ENCODE assay signal across 30 mouse cellular contexts in the genomic region with DNA sequence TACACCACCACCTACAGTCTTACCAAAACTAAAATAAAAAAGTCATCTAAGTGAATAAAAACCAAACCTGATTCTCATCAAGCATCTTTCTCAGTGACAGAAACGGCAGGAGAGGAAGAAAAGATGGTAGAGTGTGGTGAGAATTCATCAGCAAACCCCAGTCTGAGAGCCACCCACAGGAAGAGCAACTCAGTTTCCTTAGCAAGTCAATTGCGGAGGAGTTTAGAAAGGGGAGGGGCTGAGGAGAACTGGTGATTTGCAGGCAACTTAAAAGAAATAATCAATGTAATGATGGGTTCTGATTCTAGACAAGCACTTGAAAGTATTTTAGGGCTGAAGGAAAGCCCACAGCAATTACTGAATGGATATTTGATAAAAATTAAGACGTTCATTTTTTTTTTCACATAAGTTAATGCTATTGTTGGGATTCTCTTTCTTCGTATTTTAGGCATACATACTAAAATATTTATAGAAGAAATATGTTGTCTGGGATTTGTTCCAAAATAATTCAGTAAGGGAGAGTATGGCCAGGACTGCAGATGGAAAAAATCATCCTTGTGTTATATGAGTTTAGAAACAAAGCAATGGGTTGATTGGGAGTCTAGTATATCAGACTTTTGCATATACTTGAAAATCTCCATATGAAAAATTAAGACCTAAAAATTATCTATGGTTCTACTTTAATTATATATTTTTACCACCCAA. TPM values are rescaled to one million over a fixed set of nuclear protein-coding genes. Genes with fewer than 3 reads are reported as not detected.
DNase-seq lines count a peak whose midpoint lies in the region; ATAC-seq and TF ChIP-seq lines count a peak whose summit lies in the region.
"Had no signal": no experiment of that assay in that cellular context is flagged by ENCODE, and none has a peak within 500 bp of the region (broad histone marks: within the 10 kb centered on the region; RNA-seq: fewer than 3 reads in every experiment).

No protein-coding gene starts in this region.

- no peaks in the 10 kb centered on the region for H3K27me3 ChIP-seq in kidney, embryonic 16.5 days (ENCODE audit: insufficient read depth, low read length)
- H3K27me3 ChIP-seq in stomach, embryonic 14.5 days (ENCODE audit: control insufficient read depth, insufficient read depth, low read length) = no peaks in the 10 kb centered on the region
- H3K27me3 ChIP-seq in stomach, postnatal 0 days (ENCODE audit: control insufficient read depth, insufficient read depth, low read length) = no peaks in the 10 kb centered on the region
- H3K27me3 ChIP-seq: forebrain, embryonic 15.5 days; heart, embryonic 13.5 days; hindbrain, embryonic 13.5 days; liver, embryonic 15.5 days; megakaryocyte, embryonic 14.5 days; midbrain, embryonic 13.5 days had no signal

- H3K27ac ChIP-seq in kidney, embryonic 16.5 days (ENCODE audit: low read length) = peak overlapping the region; percentile 40; the same call in 1 of the 2 replicates
- peak overlapping the region; percentile 52; the same call in 1 of the 2 replicates for H3K27ac ChIP-seq in stomach, embryonic 14.5 days (ENCODE audit: low read length)
- no peak overlapping the region for H3K27ac ChIP-seq in stomach, postnatal 0 days (replicated peaks)
- H3K27ac ChIP-seq in embryonic fibroblast, embryonic 13.5 days (ENCODE audit: insufficient read depth, low read length) = peak overlapping the region; percentile 60
- H3K27ac ChIP-seq: forebrain, embryonic 15.5 days; heart, adult 2 months; hindbrain, embryonic 13.5 days; liver, embryonic 15.5 days; midbrain, embryonic 13.5 days had no signal

- WGBS in kidney, embryonic 16.5 days = 57% methylated on average over 4 of the region's 4 CpGs
- WGBS in stomach, embryonic 14.5 days = 36% methylated on average over 4 of the region's 4 CpGs
- 35% methylated on average over 4 of the region's 4 CpGs for WGBS in stomach, postnatal 0 days

- peaks cover 6% of the 10 kb centered on the region for H3K9me3 ChIP-seq in kidney, embryonic 16.5 days (ENCODE audit: low read length)
- 0 out of 2 replicates have a peak, but pooled peaks cover 6% of the 10 kb centered on the region for H3K9me3 ChIP-seq in stomach, embryonic 14.5 days (ENCODE audit: control insufficient read depth, low read depth, low read length)
- no peaks in the 10 kb centered on the region for H3K9me3 ChIP-seq in stomach, postnatal 0 days (ENCODE audit: control insufficient read depth, low read length)
- H3K9me3 ChIP-seq: forebrain, embryonic 15.5 days; hindbrain, embryonic 13.5 days; liver, embryonic 15.5 days; midbrain, embryonic 13.5 days had no signal

- 0 out of 2 replicates have a peak, but pooled peaks cover 3% of the 10 kb centered on the region for H3K4me1 ChIP-seq in kidney, embryonic 16.5 days (ENCODE audit: insufficient read depth, low read length)
- H3K4me1 ChIP-seq in stomach, embryonic 14.5 days (ENCODE audit: control insufficient read depth, insufficient read depth, low read length) = peaks cover 4% of the 10 kb centered on the region; the same call in 1 of the 2 replicates
- H3K4me1 ChIP-seq in stomach, postnatal 0 days (replicated peaks; ENCODE audit: control insufficient read depth, insufficient read depth) = no peaks in the 10 kb centered on the region
- peaks cover 6% of the 10 kb centered on the region; the same call in 1 of the 2 replicates for H3K4me1 ChIP-seq in embryonic fibroblast, embryonic 13.5 days (ENCODE audit: control insufficient read depth, insufficient read depth, low read length)
- H3K4me1 ChIP-seq: forebrain, embryonic 15.5 days; hindbrain, embryonic 13.5 days; liver, embryonic 15.5 days; megakaryocyte, embryonic 14.5 days; midbrain, embryonic 13.5 days had no signal

- no peak for TF ChIP-seq POLR2A in embryonic fibroblast, embryonic 13.5 days (IDR thresholded peaks at IDR 0.05; ENCODE audit: low read depth, low read length)

- H3K9ac ChIP-seq in kidney, embryonic 16.5 days (replicated peaks; ENCODE audit: low read length) = no peak overlapping the region
- H3K9ac ChIP-seq in stomach, embryonic 14.5 days (replicated peaks; ENCODE audit: low read depth, low read length) = no peak overlapping the region
- H3K9ac ChIP-seq in stomach, postnatal 0 days (ENCODE audit: low read length) = no peak overlapping the region
- H3K9ac ChIP-seq: forebrain, embryonic 15.5 days; heart, embryonic 13.5 days; hindbrain, embryonic 13.5 days; liver, embryonic 15.5 days; midbrain, embryonic 13.5 days had no signal

- no peak overlapping the region for H3K4me2 ChIP-seq in kidney, embryonic 16.5 days (replicated peaks; ENCODE audit: low read depth, low read length)
- no peak overlapping the region for H3K4me2 ChIP-seq in stomach, embryonic 14.5 days (replicated peaks; ENCODE audit: low read depth, low read length)
- H3K4me2 ChIP-seq in stomach, postnatal 0 days (replicated peaks; ENCODE audit: low read depth) = no peak overlapping the region
- H3K4me2 ChIP-seq: forebrain, embryonic 15.5 days; heart, embryonic 13.5 days; hindbrain, embryonic 13.5 days; liver, embryonic 15.5 days; midbrain, embryonic 13.5 days had no signal

- no peak for DNase-seq in kidney, postnatal 36 days
- DNase-seq in stomach, postnatal 0 days (ENCODE audit: low spot score) = no peak
- no peak for DNase-seq in cerebellum, postnatal 36 days
- no peak for DNase-seq in adrenal gland, adult 8-10 months
- DNase-seq: adrenal gland, postnatal 14 days; cerebellum, adult 8-10 months; gastrocnemius, postnatal 14 days; heart, adult 2 months; heart, postnatal 36 days; kidney, adult 2 months; kidney, postnatal 25 days; liver; lung, postnatal 10 days; thymus, postnatal 25 days had no signal

- no peak for TF ChIP-seq CTCF in stomach, postnatal 0 days (IDR thresholded peaks at IDR 0.05; ENCODE audit: low read depth)
- TF ChIP-seq CTCF in embryonic fibroblast, embryonic 13.5 days (IDR thresholded peaks at IDR 0.05; ENCODE audit: borderline replicate concordance, insufficient read depth, low read length) = no peak

- no peak for ATAC-seq in kidney, embryonic 16.5 days (ENCODE audit: low FRiP score, low TSS enrichment)
- no peak for ATAC-seq in stomach, embryonic 14.5 days (ENCODE audit: insufficient number of reproducible peaks, insufficient read depth, low FRiP score, low read depth)
- no peak for ATAC-seq in stomach, postnatal 0 days (ENCODE audit: low FRiP score, low TSS enrichment)
- ATAC-seq: forebrain, embryonic 15.5 days; midbrain, embryonic 13.5 days had no signal

- no peak for TF ChIP-seq EP300 in stomach, postnatal 0 days (optimal IDR thresholded peaks at IDR 0.05)

- H3K36me3 ChIP-seq in kidney, embryonic 16.5 days (ENCODE audit: insufficient read depth, low read length) = peaks cover 4% of the 10 kb centered on the region; the same call in 1 of the 2 replicates
- no peaks in the 10 kb centered on the region for H3K36me3 ChIP-seq in stomach, embryonic 14.5 days (ENCODE audit: control insufficient read depth, insufficient read depth, low read length)
- H3K36me3 ChIP-seq in stomach, postnatal 0 days (ENCODE audit: control insufficient read depth, insufficient read depth, low read length) = no peaks in the 10 kb centered on the region
- H3K36me3 ChIP-seq: forebrain, embryonic 15.5 days; heart, embryonic 13.5 days; hindbrain, embryonic 13.5 days; liver, embryonic 15.5 days; midbrain, embryonic 13.5 days had no signal

- H3K4me3 ChIP-seq in kidney, embryonic 16.5 days (ENCODE audit: low read length) = no peak overlapping the region
- no peak overlapping the region for H3K4me3 ChIP-seq in stomach, embryonic 14.5 days (ENCODE audit: low read depth, low read length)
- H3K4me3 ChIP-seq in stomach, postnatal 0 days (ENCODE audit: low read depth, low read length) = no peak overlapping the region
- H3K4me3 ChIP-seq in embryonic fibroblast, embryonic 13.5 days (ENCODE audit: insufficient read depth, low read length) = no peak overlapping the region
- H3K4me3 ChIP-seq: forebrain, embryonic 15.5 days; heart, adult 2 months; heart, embryonic 13.5 days; hindbrain, embryonic 13.5 days; liver, embryonic 15.5 days; megakaryocyte, embryonic 14.5 days; midbrain, embryonic 13.5 days had no signal

RNA-seq across cellular contexts. Expression of gene I0C0044D17Rik, which starts 34.7 kb away (rescaled TPM):
- polyA plus RNA-seq in kidney, embryonic 16.5 days (2015; fragmentation: Nextera tagmentation; extraction: Ambion mirVana) = not detected in 2 replicates
- not detected in 2 replicates for polyA plus RNA-seq in stomach, embryonic 14.5 days (2014; fragmentation: Nextera tagmentation; extraction: Ambion mirVana)
- not detected in 2 replicates for polyA plus RNA-seq in stomach, postnatal 0 days (2015; fragmentation: Nextera tagmentation; extraction: Ambion mirVana)
- not detected in 2 replicates for polyA plus RNA-seq in embryonic fibroblast, embryonic 13.5 days (2011; ENCODE audit: insufficient read length, low read depth, missing spikeins)
- total RNA-seq in adrenal gland, adult 8-10 months (2022) = not detected
- total RNA-seq: adrenal gland, postnatal 14 days; common myeloid progenitor, adult 5-6 weeks; gastrocnemius, postnatal 14 days; heart, adult 2 months; heart, postnatal 36 days; layer of hippocampus, adult 8-10 months; left cerebral cortex, postnatal 25 days; monocyte, adult 5-6 weeks; neutrophil, adult 5-6 weeks had no signal
- polyA plus RNA-seq: brain, embryonic 14.5 days; C2C12; forebrain, embryonic 15.5 days; heart, adult 2 months; heart, embryonic 13.5 days; hindbrain, embryonic 13.5 days; kidney, adult 2 months; liver, embryonic 15.5 days; midbrain, embryonic 13.5 days had no signal

RNA-seq across cellular contexts. Expression of gene Kank4, which starts 41.0 kb away (rescaled TPM):
- 2.4 and 2.6 TPM in 2 replicates for polyA plus RNA-seq in kidney, embryonic 16.5 days (2015; fragmentation: Nextera tagmentation; extraction: Ambion mirVana)
- 4.1 and 4.4 TPM in 2 replicates for polyA plus RNA-seq in stomach, embryonic 14.5 days (2014; fragmentation: Nextera tagmentation; extraction: Ambion mirVana)
- 0.41 and 0.46 TPM in 2 replicates for polyA plus RNA-seq in stomach, postnatal 0 days (2015; fragmentation: Nextera tagmentation; extraction: Ambion mirVana)
- polyA plus RNA-seq in embryonic fibroblast, embryonic 13.5 days (2011; ENCODE audit: insufficient read length, low read depth, missing spikeins) = 0.95 and 5.6 TPM in 2 replicates
- 1 to 10 TPM; 3.1 to 4.2 (median 4.0) TPM for total RNA-seq in adrenal gland, adult 8-10 months (2022)
- total RNA-seq: common myeloid progenitor, adult 5-6 weeks; monocyte, adult 5-6 weeks; neutrophil, adult 5-6 weeks had no signal
- polyA plus RNA-seq: C2C12 had no signal
